Mouse (Mus musculus): ENCODE measurements at regions not wholly inside any gene's neighbourhood (a gene's known extent, or its start where the extent isn't known, plus 50 kb on each side); places are given as distances from the start of the nearest gene placed in this dataset.

DNA sequence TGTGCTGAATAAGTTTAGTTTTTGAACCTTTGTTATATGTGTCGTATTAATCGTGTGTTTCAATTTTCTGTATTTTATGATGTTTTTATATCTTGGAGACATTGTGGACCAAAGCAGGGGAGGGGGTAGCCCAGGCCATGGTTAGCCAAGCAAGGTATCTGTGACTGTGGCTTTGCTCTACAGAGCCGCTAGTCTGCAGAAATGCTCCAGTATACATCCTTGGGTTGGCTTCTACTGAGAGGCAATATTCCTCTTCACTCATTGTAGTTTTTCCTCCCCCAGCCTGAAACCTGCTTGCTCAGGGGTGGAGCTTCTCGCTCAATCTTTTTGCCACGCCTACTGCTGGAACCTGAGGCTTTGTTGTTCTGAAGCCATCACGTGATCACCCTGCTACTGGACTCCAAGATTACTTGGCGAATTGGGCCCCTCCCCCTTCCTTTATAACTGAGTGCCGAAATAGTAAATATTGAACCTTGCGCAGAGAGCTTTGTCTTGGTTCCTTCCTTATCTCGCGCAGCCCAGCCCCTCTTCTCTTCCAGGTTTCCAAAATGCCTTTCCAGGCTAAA lies 70.0 kb upstream of the Slc1a1 start:
- Histone ChIP-seq H3K27ac (ENCODE audit: control insufficient read depth, insufficient read depth, low read length) (no peak overlapping the region), H3K36me3 (ENCODE audit: control insufficient read depth, insufficient read depth, low read length) (no peaks in the 10 kb centered on the region), H3K4me1 (replicated peaks; ENCODE audit: control insufficient read depth, insufficient read depth, low read length) (no peaks in the 10 kb centered on the region), H3K4me3 (ENCODE audit: control insufficient read depth, insufficient read depth, low read length) (no peak overlapping the region), H3K27me3 (ENCODE audit: control insufficient read depth, insufficient read depth, low read length) (no peaks in the 10 kb centered on the region)
- 82% methylated on average over 11 of the region's 11 CpGs for WGBS
- DNase-seq = no peak
- no peak for TF ChIP-seq CTCF (IDR thresholded peaks at IDR 0.05; ENCODE audit: borderline replicate concordance, control insufficient read depth, extremely low read depth, insufficient read depth, low read length, poor library complexity)
- no peak for TF ChIP-seq POLR2A (IDR thresholded peaks at IDR 0.05; ENCODE audit: control insufficient read depth, extremely low read depth, insufficient read depth, low read length, poor library complexity)

DNA sequence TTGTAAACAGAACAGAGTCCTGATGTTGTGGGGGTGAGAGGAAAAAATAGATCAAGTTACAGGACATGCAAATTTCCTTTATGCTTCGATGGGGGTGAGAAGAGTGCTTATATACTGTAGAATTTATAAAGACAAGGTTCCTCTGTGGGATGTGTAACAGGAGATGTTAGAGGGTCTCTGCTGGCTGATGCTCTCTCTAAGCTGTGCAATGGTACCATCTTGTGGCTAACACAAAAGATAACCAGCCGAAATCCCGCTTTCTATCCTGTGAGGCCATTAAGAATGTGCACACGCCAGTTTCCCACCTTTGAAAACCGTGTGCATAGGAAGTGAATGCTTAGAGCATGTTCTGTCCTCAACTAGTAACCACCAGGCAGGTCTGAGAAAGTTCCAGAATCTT lies 66.6 kb upstream of the Slc1a1 start:
- 68% methylated on average over 5 of the region's 5 CpGs for WGBS
- no peak for DNase-seq

DNA sequence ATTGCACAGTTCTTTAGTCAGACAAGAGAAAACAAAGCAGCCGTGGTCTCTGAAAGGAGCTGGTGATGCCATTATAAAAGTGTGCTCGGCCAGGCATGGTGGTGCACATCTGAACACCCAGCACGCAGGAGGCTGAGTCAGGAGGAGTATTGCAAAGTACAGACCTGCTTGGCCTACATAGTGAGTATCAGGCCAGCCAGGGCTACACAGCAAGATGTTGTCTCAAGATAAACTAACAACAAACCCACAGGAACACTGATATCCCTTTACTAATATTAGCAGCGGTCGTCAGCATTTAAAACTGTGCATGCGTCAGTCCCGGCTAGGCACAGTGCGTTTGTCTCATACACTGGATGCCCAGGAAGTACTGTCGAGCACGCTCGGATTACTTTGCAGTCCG lies 64.4 kb upstream of the Slc1a1 start:
- Histone ChIP-seq H3K27ac (ENCODE audit: control insufficient read depth, insufficient read depth, low read length) (no peak overlapping the region), H3K4me1 (replicated peaks; ENCODE audit: control insufficient read depth, insufficient read depth, low read length) (peaks cover 6% of the 10 kb centered on the region), H3K36me3 (ENCODE audit: control insufficient read depth, insufficient read depth, low read length) (no peaks in the 10 kb centered on the region), H3K4me3 (ENCODE audit: control insufficient read depth, insufficient read depth, low read length) (no peak overlapping the region), H3K27me3 (ENCODE audit: control insufficient read depth, insufficient read depth, low read length) (no peaks in the 10 kb centered on the region)
- 94% methylated on average over 12 of the region's 12 CpGs for WGBS
- TF ChIP-seq CTCF (IDR thresholded peaks at IDR 0.05; ENCODE audit: borderline replicate concordance, control insufficient read depth, extremely low read depth, insufficient read depth, low read length, poor library complexity) (no peak), POLR2A (IDR thresholded peaks at IDR 0.05; ENCODE audit: control insufficient read depth, extremely low read depth, insufficient read depth, low read length, poor library complexity) (no peak)
- no peak for DNase-seq

More for the DNA sequence above, 66.6 kb upstream of the Slc1a1 start:
- no peaks in the 10 kb centered on the region for H3K36me3 ChIP-seq (ENCODE audit: control insufficient read depth, insufficient read depth, low read length)
- TF ChIP-seq POLR2A (IDR thresholded peaks at IDR 0.05; ENCODE audit: control insufficient read depth, extremely low read depth, insufficient read depth, low read length, poor library complexity) (no peak), CTCF (IDR thresholded peaks at IDR 0.05; ENCODE audit: borderline replicate concordance, control insufficient read depth, extremely low read depth, insufficient read depth, low read length, poor library complexity) (no peak)
- H3K4me3 ChIP-seq (ENCODE audit: control insufficient read depth, insufficient read depth, low read length) = no peak overlapping the region
- H3K4me1 ChIP-seq (replicated peaks; ENCODE audit: control insufficient read depth, insufficient read depth, low read length) = peaks cover 6% of the 10 kb centered on the region
- H3K27ac ChIP-seq (ENCODE audit: control insufficient read depth, insufficient read depth, low read length) = no peak overlapping the region
- no peaks in the 10 kb centered on the region for H3K27me3 ChIP-seq (ENCODE audit: control insufficient read depth, insufficient read depth, low read length)

DNA sequence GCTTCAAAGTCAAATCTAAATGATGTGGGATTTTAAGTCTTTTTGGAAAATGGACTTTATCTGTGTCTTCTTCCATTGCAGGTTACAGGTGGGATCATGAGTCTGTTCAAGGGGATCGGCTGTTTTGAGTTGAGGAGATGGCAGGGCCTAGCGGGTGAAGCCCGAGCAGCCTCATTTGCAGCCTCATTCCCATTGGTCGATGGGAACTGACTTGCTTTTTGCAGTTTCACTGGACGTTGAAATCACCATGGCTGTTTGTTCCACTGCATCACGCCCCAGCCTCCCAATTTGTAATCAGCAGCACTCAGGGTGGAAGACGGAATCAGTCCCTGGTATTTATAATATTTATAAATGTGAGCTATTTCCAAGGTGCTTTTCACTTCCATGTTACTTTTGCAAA lies 63.0 kb upstream of the Slc1a1 start:
- Histone ChIP-seq H3K4me3 (ENCODE audit: control insufficient read depth, insufficient read depth, low read length) (no peak overlapping the region), H3K36me3 (ENCODE audit: control insufficient read depth, insufficient read depth, low read length) (no peaks in the 10 kb centered on the region), H3K4me1 (replicated peaks; ENCODE audit: control insufficient read depth, insufficient read depth, low read length) (peaks cover 6% of the 10 kb centered on the region), H3K27me3 (ENCODE audit: control insufficient read depth, insufficient read depth, low read length) (no peaks in the 10 kb centered on the region), H3K27ac (ENCODE audit: control insufficient read depth, insufficient read depth, low read length) (peak overlapping the region; percentile 72)
- DNase-seq = no peak
- 90% methylated on average over 7 of the region's 7 CpGs for WGBS
- no peak for TF ChIP-seq POLR2A (IDR thresholded peaks at IDR 0.05; ENCODE audit: control insufficient read depth, extremely low read depth, insufficient read depth, low read length, poor library complexity)
- no peak for TF ChIP-seq CTCF (IDR thresholded peaks at IDR 0.05; ENCODE audit: borderline replicate concordance, control insufficient read depth, extremely low read depth, insufficient read depth, low read length, poor library complexity)

DNA sequence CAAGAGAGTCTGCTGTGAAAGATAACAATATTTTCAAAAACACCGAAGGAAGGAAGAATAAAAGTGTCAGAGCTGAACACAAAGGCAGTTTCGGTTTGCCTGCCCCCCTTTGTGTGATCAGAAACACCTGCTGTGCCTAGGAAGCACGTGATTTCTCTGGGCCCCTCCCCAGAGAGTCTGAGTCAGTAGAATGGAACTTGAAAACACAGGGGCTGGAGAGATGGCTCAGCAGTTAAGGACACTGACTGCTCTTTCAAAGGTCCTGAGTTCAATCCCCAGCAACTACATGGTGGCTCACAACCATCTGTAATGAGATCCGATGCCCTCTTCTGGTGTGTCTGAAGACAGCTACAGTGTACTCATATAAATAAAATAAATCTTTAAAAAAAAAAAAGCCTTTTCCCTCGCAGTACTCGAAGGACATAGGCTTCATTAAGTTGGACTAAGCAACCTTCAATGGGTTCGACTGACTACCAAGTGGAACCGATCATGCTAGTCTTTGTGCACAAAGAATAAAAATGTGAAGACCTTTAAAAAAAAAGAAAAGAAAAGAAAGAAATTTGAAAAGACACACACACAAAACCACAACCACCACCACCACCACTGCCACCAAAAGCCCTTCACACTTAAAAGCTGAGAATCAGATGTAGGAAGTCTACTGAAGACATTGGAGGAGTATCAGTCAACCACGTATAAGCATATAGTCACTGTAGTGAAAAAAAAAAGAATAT lies 61.8 kb upstream of the Slc1a1 start:
- Histone ChIP-seq H3K36me3 (ENCODE audit: control insufficient read depth, insufficient read depth, low read length) (no peaks in the 10 kb centered on the region), H3K27ac (ENCODE audit: control insufficient read depth, insufficient read depth, low read length) (no peak overlapping the region), H3K27me3 (ENCODE audit: control insufficient read depth, insufficient read depth, low read length) (no peaks in the 10 kb centered on the region), H3K4me3 (ENCODE audit: control insufficient read depth, insufficient read depth, low read length) (no peak overlapping the region), H3K4me1 (replicated peaks; ENCODE audit: control insufficient read depth, insufficient read depth, low read length) (peaks cover 6% of the 10 kb centered on the region)
- 25% methylated on average over 9 of the region's 9 CpGs for WGBS
- DNase-seq = peak; percentile 70
- TF ChIP-seq CTCF (IDR thresholded peaks at IDR 0.05; ENCODE audit: borderline replicate concordance, control insufficient read depth, extremely low read depth, insufficient read depth, low read length, poor library complexity) = no peak

DNA sequence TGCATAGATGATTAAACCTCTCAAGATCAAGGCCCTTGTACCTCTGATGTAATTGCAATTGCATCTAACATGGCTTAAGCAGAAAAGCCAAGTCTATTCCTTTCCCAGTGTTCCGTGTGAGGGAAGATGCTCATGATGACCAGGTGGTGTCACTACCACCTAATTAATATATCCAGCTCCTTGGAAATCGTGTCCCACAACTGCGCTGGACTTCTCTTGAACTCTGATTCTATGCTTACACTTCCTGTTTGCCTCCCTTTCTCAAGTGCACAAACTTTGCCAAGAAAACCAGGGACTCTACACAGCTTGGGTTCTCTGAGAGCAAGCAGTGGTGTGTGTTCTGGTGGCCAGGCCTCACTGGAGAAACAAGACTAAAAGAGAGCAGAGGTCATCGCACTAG lies 58.0 kb upstream of the Slc1a1 start:
- no peak overlapping the region for H3K27ac ChIP-seq (ENCODE audit: control insufficient read depth, insufficient read depth, low read length)
- no peaks in the 10 kb centered on the region for H3K36me3 ChIP-seq (ENCODE audit: control insufficient read depth, insufficient read depth, low read length)
- TF ChIP-seq CTCF (IDR thresholded peaks at IDR 0.05; ENCODE audit: borderline replicate concordance, control insufficient read depth, extremely low read depth, insufficient read depth, low read length, poor library complexity) (no peak), POLR2A (IDR thresholded peaks at IDR 0.05; ENCODE audit: control insufficient read depth, extremely low read depth, insufficient read depth, low read length, poor library complexity) (no peak)
- peaks cover 4% of the 10 kb centered on the region for H3K4me1 ChIP-seq (replicated peaks; ENCODE audit: control insufficient read depth, insufficient read depth, low read length)
- no peaks in the 10 kb centered on the region for H3K27me3 ChIP-seq (ENCODE audit: control insufficient read depth, insufficient read depth, low read length)
- H3K4me3 ChIP-seq (ENCODE audit: control insufficient read depth, insufficient read depth, low read length) = no peak overlapping the region
- WGBS = 69% methylated on average over 4 of the region's 4 CpGs
- no peak for DNase-seq

All from thymus, adult 2 months (tissue).